Mouse (Mus musculus): ENCODE data around the gene Psmd13. TPM values are rescaled to one million over a fixed set of nuclear protein-coding genes. Genes with fewer than 3 reads are reported as not detected.

Psmd13 gene
- total and polyA plus RNA-seq, 3 experiments: 165 to 215 TPM; not detected in 1

DNA sequence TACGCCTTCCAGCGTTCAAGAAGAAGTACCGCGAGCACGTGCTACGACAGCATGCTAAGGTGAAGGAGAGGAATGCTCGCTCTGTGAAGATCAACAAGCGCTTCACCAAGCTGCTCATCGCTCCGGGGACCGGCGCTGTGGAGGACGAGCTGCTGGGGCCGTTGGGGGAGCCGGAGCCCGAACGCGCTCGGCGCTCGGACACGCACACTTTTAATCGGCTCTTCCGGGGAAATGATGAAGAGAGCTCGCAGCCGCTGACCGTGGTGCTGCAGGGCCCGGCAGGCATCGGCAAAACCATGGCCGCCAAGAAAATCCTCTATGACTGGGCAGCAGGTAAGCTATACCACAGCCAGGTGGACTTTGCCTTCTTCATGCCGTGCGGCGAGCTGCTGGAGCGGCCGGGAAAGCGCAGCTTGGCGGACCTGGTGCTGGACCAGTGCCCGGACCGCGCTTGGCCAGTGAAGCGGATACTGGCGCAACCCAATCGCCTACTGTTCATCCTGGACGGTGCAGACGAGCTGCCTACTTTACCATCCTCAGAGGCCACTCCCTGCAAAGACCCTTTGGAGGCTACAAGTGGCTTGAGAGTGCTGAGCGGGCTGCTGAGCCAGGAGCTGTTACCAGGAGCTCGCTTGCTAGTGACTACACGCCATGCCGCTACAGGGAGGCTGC is 40.8 kb downstream of the Psmd13 start:
- TF ChIP-seq GATA1 (IDR thresholded peaks at IDR 0.05; ENCODE audit: low read depth, low read length) (no peak), MAX (IDR thresholded peaks at IDR 0.05; ENCODE audit: low read length) (no peak), RCOR1 (IDR thresholded peaks at IDR 0.05; ENCODE audit: low read depth, low read length) (no peak), CHD1 (IDR thresholded peaks at IDR 0.05; ENCODE audit: low read depth, low read length) (no peak)
- H3K36me3 ChIP-seq (ENCODE audit: control insufficient read depth in 1 of 2, insufficient read depth in 2 of 2, low read length in 2 of 2): peaks cover 0 to 4% of the 10 kb centered on the region in 2 experiments; a peak in 2 of 4 replicates
- H3K27ac ChIP-seq (ENCODE audit: control insufficient read depth, low read depth, low read length): no peak overlapping the region
- H3K4me1 ChIP-seq (ENCODE audit: control insufficient read depth in 1 of 2, insufficient read depth in 2 of 2, low read length in 2 of 2): peaks cover 0 to 9% of the 10 kb centered on the region in 2 experiments; a peak in 1 of 4 replicates
- no peak overlapping the region for H3K9ac ChIP-seq (ENCODE audit: control insufficient read depth, low read depth, low read length, poor library complexity, severe bottlenecking)
- H3K27me3 ChIP-seq (ENCODE audit: control insufficient read depth in 1 of 2, insufficient read depth in 2 of 2, low read length in 2 of 2): peaks cover 0 to 9% of the 10 kb centered on the region in 2 experiments; a peak in 3 of 4 replicates
- H3K4me3 ChIP-seq (ENCODE audit: control insufficient read depth in 1 of 2, insufficient read depth in 1 of 2, low read depth in 2 of 2, low read length in 2 of 2): no peak overlapping the region
- no peaks in the 10 kb centered on the region for H3K79me2 ChIP-seq (ENCODE audit: control insufficient read depth, insufficient read depth, low read length, poor library complexity)
- H3K9me3 ChIP-seq (replicated peaks; ENCODE audit: insufficient read depth, low read length): no peaks in the 10 kb centered on the region
- no peak for DNase-seq (ENCODE audit: low read depth, low spot score)

DNA sequence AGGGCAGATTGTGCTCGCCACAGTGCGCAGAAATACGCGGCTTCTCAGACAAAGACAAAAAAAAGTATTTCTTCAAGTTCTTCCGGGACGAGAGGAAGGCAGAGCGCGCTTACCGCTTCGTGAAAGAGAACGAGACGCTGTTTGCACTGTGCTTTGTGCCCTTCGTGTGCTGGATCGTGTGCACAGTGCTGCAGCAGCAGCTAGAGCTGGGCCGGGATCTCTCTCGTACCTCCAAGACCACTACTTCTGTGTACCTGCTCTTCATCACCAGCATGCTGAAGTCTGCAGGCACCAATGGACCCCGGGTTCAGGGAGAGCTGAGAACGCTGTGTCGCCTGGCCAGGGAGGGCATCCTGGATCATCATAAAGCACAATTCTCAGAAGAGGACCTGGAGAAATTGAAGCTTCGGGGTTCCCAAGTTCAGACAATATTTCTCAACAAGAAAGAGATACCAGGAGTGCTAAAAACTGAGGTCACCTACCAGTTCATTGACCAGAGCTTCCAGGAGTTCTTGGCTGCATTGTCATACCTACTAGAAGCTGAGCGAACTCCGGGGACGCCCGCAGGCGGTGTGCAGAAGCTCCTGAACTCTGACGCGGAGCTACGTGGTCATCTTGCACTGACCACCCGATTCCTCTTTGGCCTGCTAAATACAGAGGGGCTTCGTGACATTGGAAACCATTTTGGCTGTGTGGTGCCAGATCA is 41.5 kb downstream of the Psmd13 start:
- Histone ChIP-seq H3K27ac (ENCODE audit: control insufficient read depth, low read depth, low read length) (no peak overlapping the region), H3K4me3 (ENCODE audit: control insufficient read depth in 1 of 2, insufficient read depth in 1 of 2, low read depth in 2 of 2, low read length in 2 of 2) (no peak overlapping the region), H3K27me3 (ENCODE audit: control insufficient read depth in 1 of 2, insufficient read depth in 2 of 2, low read length in 2 of 2) (peaks cover 0 to 9% of the 10 kb centered on the region in 2 experiments; a peak in 3 of 4 replicates), H3K79me2 (ENCODE audit: control insufficient read depth, insufficient read depth, low read length, poor library complexity) (no peaks in the 10 kb centered on the region), H3K9ac (ENCODE audit: control insufficient read depth, low read depth, low read length, poor library complexity, severe bottlenecking) (no peak overlapping the region), H3K36me3 (ENCODE audit: control insufficient read depth in 1 of 2, insufficient read depth in 2 of 2, low read length in 2 of 2) (peaks cover 0 to 2% of the 10 kb centered on the region in 2 experiments; a peak in 2 of 4 replicates), H3K4me1 (ENCODE audit: control insufficient read depth in 1 of 2, insufficient read depth in 2 of 2, low read length in 2 of 2) (peaks cover 0 to 9% of the 10 kb centered on the region in 2 experiments; a peak in 1 of 4 replicates), H3K9me3 (replicated peaks; ENCODE audit: insufficient read depth, low read length) (no peaks in the 10 kb centered on the region)
- no peak for TF ChIP-seq HCFC1 (IDR thresholded peaks at IDR 0.05; ENCODE audit: low read depth, low read length)
- TF ChIP-seq MXI1 (IDR thresholded peaks at IDR 0.05; ENCODE audit: low read depth, low read length): no peak
- TF ChIP-seq GABPA (IDR thresholded peaks at IDR 0.05; ENCODE audit: low read depth, low read length): no peak
- no peak for TF ChIP-seq TAL1 (IDR thresholded peaks at IDR 0.05; ENCODE audit: low read length)
- TF ChIP-seq NELFE (IDR thresholded peaks at IDR 0.05; ENCODE audit: low read depth, low read length): no peak
- TF ChIP-seq RCOR1 (IDR thresholded peaks at IDR 0.05; ENCODE audit: low read depth, low read length): no peak
- TF ChIP-seq MEF2A (IDR thresholded peaks at IDR 0.05; ENCODE audit: extremely low read depth, insufficient replicate concordance, low read depth, low read length, poor library complexity, severe bottlenecking): no peak
- no peak for DNase-seq (ENCODE audit: low read depth, low spot score)

GRCm38 (mm10) chr7:140927181-140927580 is 45.4 kb downstream of the Psmd13 start:
- H3K4me1 ChIP-seq (ENCODE audit: control insufficient read depth in 1 of 2, insufficient read depth in 2 of 2, low read length in 2 of 2): no peaks in the 10 kb centered on the region
- TF ChIP-seq TAL1 (IDR thresholded peaks at IDR 0.05; ENCODE audit: low read length) (no peak), HCFC1 (IDR thresholded peaks at IDR 0.05; ENCODE audit: low read depth, low read length) (no peak), KAT2A (conservative IDR thresholded peaks at IDR 0.05; ENCODE audit: low read depth, low read length) (no peak), ETS1 (IDR thresholded peaks at IDR 0.05; ENCODE audit: low read depth, low read length) (no peak), JUND (IDR thresholded peaks at IDR 0.05; ENCODE audit: low read depth, low read length) (no peak), EP300 (IDR thresholded peaks at IDR 0.05; ENCODE audit: low read depth in 1 of 2, low read length in 2 of 2) (no peak), SIN3A (IDR thresholded peaks at IDR 0.05; ENCODE audit: low read length) (no peak), E2F4 (IDR thresholded peaks at IDR 0.05; ENCODE audit: borderline replicate concordance, low read depth, low read length) (no peak), ZMIZ1 (IDR thresholded peaks at IDR 0.05; ENCODE audit: low read depth, low read length) (no peak), ZKSCAN1 (IDR thresholded peaks at IDR 0.05; ENCODE audit: low read depth, low read length) (no peak), CHD1 (IDR thresholded peaks at IDR 0.05; ENCODE audit: low read depth, low read length) (no peak), MYC (IDR thresholded peaks at IDR 0.05; ENCODE audit: low read depth, low read length) (no peak), USF2 (IDR thresholded peaks at IDR 0.05; ENCODE audit: borderline replicate concordance in 1 of 2, insufficient read depth in 1 of 2, low read depth in 1 of 2, low read length in 2 of 2) (no peak), TBP (IDR thresholded peaks at IDR 0.05; ENCODE audit: low read depth, low read length) (no peak), MXI1 (IDR thresholded peaks at IDR 0.05; ENCODE audit: low read depth, low read length) (no peak)
- no peaks in the 10 kb centered on the region for H3K79me2 ChIP-seq (ENCODE audit: control insufficient read depth, insufficient read depth, low read length, poor library complexity)
- no peaks in the 10 kb centered on the region for H3K9me3 ChIP-seq (replicated peaks; ENCODE audit: insufficient read depth, low read length)
- DNase-seq (ENCODE audit: low read depth, low spot score): no peak
- H3K36me3 ChIP-seq (ENCODE audit: control insufficient read depth in 1 of 2, insufficient read depth in 2 of 2, low read length in 2 of 2): no peaks in the 10 kb centered on the region
- H3K9ac ChIP-seq (ENCODE audit: control insufficient read depth, low read depth, low read length, poor library complexity, severe bottlenecking): no peak overlapping the region
- H3K27ac ChIP-seq (ENCODE audit: control insufficient read depth, low read depth, low read length): no peak overlapping the region
- no peak overlapping the region for H3K4me3 ChIP-seq (ENCODE audit: control insufficient read depth in 1 of 2, insufficient read depth in 1 of 2, low read depth in 2 of 2, low read length in 2 of 2)
- H3K27me3 ChIP-seq (ENCODE audit: control insufficient read depth in 1 of 2, insufficient read depth in 2 of 2, low read length in 2 of 2): peaks cover 11 to 20% of the 10 kb centered on the region in 2 experiments
